32 mouse cellular contexts compared by ENCODE assay signal in the genomic region with DNA sequence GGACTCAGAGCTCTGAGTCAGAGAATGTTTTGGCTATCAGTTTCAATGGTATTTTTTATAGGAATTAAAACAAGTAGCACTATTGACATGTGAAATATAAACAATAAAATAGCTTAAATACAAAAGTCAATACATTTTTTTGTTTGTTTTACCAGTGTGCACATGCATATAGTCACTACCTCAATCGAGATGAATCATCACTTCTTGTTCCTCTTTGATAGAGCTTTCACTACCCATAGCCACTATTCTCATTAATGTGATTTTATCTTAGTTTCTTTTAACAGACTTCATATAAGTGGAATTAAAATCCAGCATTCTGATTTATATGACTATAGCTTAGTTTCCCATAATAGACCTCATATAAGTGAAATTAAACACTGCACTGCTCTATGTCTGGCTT. TPM values are rescaled to one million over a fixed set of nuclear protein-coding genes. Genes with fewer than 3 reads are reported as not detected.
"Had no signal": no experiment of that assay in that cellular context is flagged by ENCODE, and none has a peak within 500 bp of the region (broad histone marks: within the 10 kb centered on the region; RNA-seq: fewer than 3 reads in every experiment).

No protein-coding gene starts in this region.

- H3K36me3 ChIP-seq: kidney, embryonic 15.5 days; liver, embryonic 13.5 days; midbrain, embryonic 10.5 days; midbrain, embryonic 13.5 days; neural tube, embryonic 13.5 days; stomach, embryonic 15.5 days had no signal

- H3K9me3 ChIP-seq: kidney, embryonic 15.5 days; liver, embryonic 13.5 days; megakaryocyte, embryonic 14.5 days; midbrain, embryonic 10.5 days; midbrain, embryonic 13.5 days; neural tube, embryonic 13.5 days; stomach, embryonic 15.5 days had no signal

- ATAC-seq: midbrain, embryonic 13.5 days; midbrain, embryonic 16.5 days had no signal

- H3K9ac ChIP-seq: kidney, embryonic 15.5 days; liver, embryonic 13.5 days; midbrain, embryonic 13.5 days; neural tube, embryonic 13.5 days; stomach, embryonic 15.5 days had no signal

- H3K4me3 ChIP-seq: kidney, embryonic 15.5 days; left cerebral cortex, adult 2 months; liver, embryonic 13.5 days; megakaryocyte, embryonic 14.5 days; midbrain, embryonic 10.5 days; midbrain, embryonic 13.5 days; myocyte; neural tube, embryonic 13.5 days; stomach, embryonic 15.5 days had no signal

- DNase-seq: kidney, adult 8-10 months; kidney, postnatal 10 days; kidney, postnatal 36 days; layer of hippocampus, postnatal 36 days; liver, embryonic 13.5 days; lung, adult 2 months; lung, postnatal 14 days; lung, postnatal 4 days; right cerebral cortex, adult 18-20 months; right cerebral cortex, postnatal 14 days; spleen, adult 18-20 months; thymus, postnatal 25 days had no signal

- H3K27me3 ChIP-seq: kidney, embryonic 15.5 days; liver, embryonic 13.5 days; midbrain, embryonic 13.5 days; neural tube, embryonic 13.5 days; stomach, embryonic 15.5 days had no signal

- H3K4me2 ChIP-seq: kidney, embryonic 15.5 days; liver, embryonic 13.5 days; midbrain, embryonic 13.5 days; neural tube, embryonic 13.5 days; stomach, embryonic 15.5 days had no signal

- H3K4me1 ChIP-seq: kidney, embryonic 15.5 days; liver, embryonic 13.5 days; megakaryocyte, embryonic 14.5 days; midbrain, embryonic 10.5 days; midbrain, embryonic 13.5 days; neural tube, embryonic 13.5 days; stomach, embryonic 15.5 days had no signal

- H3K27ac ChIP-seq: kidney, embryonic 15.5 days; left cerebral cortex, adult 2 months; liver, embryonic 13.5 days; midbrain, embryonic 10.5 days; midbrain, embryonic 13.5 days; neural tube, embryonic 13.5 days; stomach, embryonic 15.5 days had no signal

RNA-seq across cellular contexts. Expression of gene Tex13c2, which starts 39.2 kb away (rescaled TPM):
- total RNA-seq: left cerebral cortex, adult 2 months; left cerebral cortex, postnatal 10 days; left cerebral cortex, postnatal 36 days; liver, adult 2 months; monocyte, adult 5-6 weeks had no signal
- polyA plus RNA-seq: kidney, embryonic 15.5 days; limb, embryonic 11.5 days; limb, embryonic 14.5 days; liver, adult 2 months; liver, embryonic 13.5 days; liver, embryonic 16.5 days; lung, adult 2 months; lung, embryonic 16.5 days; midbrain, embryonic 10.5 days; midbrain, embryonic 13.5 days; myocyte; neural tube, embryonic 13.5 days; stomach, embryonic 15.5 days; thymus, postnatal 0 days had no signal

RNA-seq across cellular contexts. Expression of gene Sh2d1a, which starts 51.9 kb away (rescaled TPM):
- total RNA-seq: layer of hippocampus, adult 8-10 months; layer of hippocampus, postnatal 10 days; layer of hippocampus, postnatal 36 days; left cerebral cortex, adult 2 months; left cerebral cortex, postnatal 10 days; left cerebral cortex, postnatal 36 days had no signal
- polyA plus RNA-seq: limb, embryonic 11.5 days; liver, embryonic 13.5 days; liver, embryonic 16.5 days; myocyte had no signal
